Mouse (Mus musculus) ES-Bruce4 (cell line): ENCODE data around the gene Iqcm. TPM values are rescaled to one million over a fixed set of nuclear protein-coding genes. Genes with fewer than 3 reads are reported as not detected.

ENCODE experiments used
- H3K27ac ChIP-seq: 2 replicates; pipeline ENCODE4 v1.5.1; 2012; ENCODE audit warnings: low read length, inconsistent platforms; ENCODE audit not compliant: insufficient read depth
- H3K27me3 ChIP-seq: 2 replicates; pipeline ENCODE4 v1.6.1; 2012; ENCODE audit warnings: mild to moderate bottlenecking, low read length, inconsistent platforms; ENCODE audit not compliant: control insufficient read depth, poor library complexity, insufficient read depth, severe bottlenecking
- H3K36me3 ChIP-seq: 2 replicates; pipeline ENCODE4 v1.6.1; 2012; ENCODE audit warnings: inconsistent platforms, mild to moderate bottlenecking, low read length, moderate library complexity; ENCODE audit not compliant: control insufficient read depth, poor library complexity, insufficient read depth, severe bottlenecking
- H3K4me1 ChIP-seq: one replicate; pipeline ENCODE4 v1.8.1; 2011; ENCODE audit warnings: low read length; ENCODE audit not compliant: control insufficient read depth, insufficient read depth
- H3K4me3 ChIP-seq: 2 replicates; pipeline ENCODE4 v1.5.1; 2011; ENCODE audit warnings: low read depth, mild to moderate bottlenecking, low read length
- H3K9ac ChIP-seq: 2 replicates; pipeline ENCODE4 v1.6.1; 2012; ENCODE audit warnings: low read depth, mild to moderate bottlenecking, inconsistent platforms; ENCODE audit not compliant: poor library complexity, severe bottlenecking
- H3K9me3 ChIP-seq: replicated peaks from 2 replicates; pipeline ENCODE4 v1.6.1; 2012; ENCODE audit warnings: mild to moderate bottlenecking, low read length, inconsistent platforms; ENCODE audit not compliant: control insufficient read depth, poor library complexity, insufficient read depth, severe bottlenecking
- CTCF ChIP-seq: IDR thresholded peaks from one replicate; pipeline ENCODE4 v1.8.1; 2011; ENCODE audit warnings: low read depth, low read length
- EP300 ChIP-seq: IDR thresholded peaks from 2 replicates; pipeline ENCODE4 v1.6.1; 2011; ENCODE audit warnings: low read depth, low read length; ENCODE audit not compliant: insufficient read depth
- POLR2A ChIP-seq: IDR thresholded peaks from one replicate; pipeline ENCODE4 v1.8.1; 2011; ENCODE audit warnings: low read length; ENCODE audit not compliant: insufficient read depth
- polyA plus RNA-seq: library from polyadenylated mRNA; stranded (reverse); fragments of >200 nt; gene quantifications from 2 replicates; pipeline ENCODE4 v1.2.4, GENCODE M21; 2011; ENCODE audit warnings: low read depth; ENCODE audit not compliant: missing spikeins, insufficient read depth, insufficient read length

Gene Iqcm
- polyA plus RNA-seq, 1 experiment, result not detected

- H3K4me3 ChIP-seq, result no peak overlapping the region
- H3K36me3 ChIP-seq, result no peaks in the 10 kb centered on the region
- H3K27ac ChIP-seq, result peak overlapping the region; percentile 17; the same call in 1 of the 2 replicates
- TF ChIP-seq POLR2A (no peak), EP300 (0 out of 2 replicates have a peak, but pooled peaks have one; percentile 22)
- peaks cover 6% of the 10 kb centered on the region; the same call in 1 of the 2 replicates for H3K9me3 ChIP-seq
- H3K27me3 ChIP-seq, result no peaks in the 10 kb centered on the region
- peaks cover 1% of the 10 kb centered on the region for H3K4me1 ChIP-seq
- H3K9ac ChIP-seq, result no peak overlapping the region
Observed at GRCm38 (mm10) chr8:75755596-75755995, 307.1 kb downstream of the Iqcm start.

- Histone ChIP-seq H3K9me3 (no peaks in the 10 kb centered on the region), H3K9ac (no peak overlapping the region), H3K27ac (no peak overlapping the region), H3K4me1 (no peaks in the 10 kb centered on the region), H3K27me3 (no peaks in the 10 kb centered on the region; the same call in 1 of the 2 replicates), H3K36me3 (no peaks in the 10 kb centered on the region), H3K4me3 (no peak overlapping the region)
- no peak for TF ChIP-seq CTCF
- TF ChIP-seq POLR2A, result no peak
- no peak for TF ChIP-seq EP300
Observed at GRCm38 (mm10) chr8:75828468-75829132, 380.1 kb downstream of the Iqcm start.

GRCm38 (mm10) chr8:75835245-75835644 lies 386.8 kb downstream of the Iqcm start:
- no peaks in the 10 kb centered on the region; the same call in 1 of the 2 replicates for H3K27me3 ChIP-seq
- TF ChIP-seq EP300 (no peak), CTCF (no peak), POLR2A (no peak)
- H3K4me1 ChIP-seq, result no peaks in the 10 kb centered on the region
- no peak overlapping the region for H3K27ac ChIP-seq
- no peaks in the 10 kb centered on the region for H3K36me3 ChIP-seq
- no peaks in the 10 kb centered on the region for H3K9me3 ChIP-seq
- no peak overlapping the region for H3K9ac ChIP-seq
- H3K4me3 ChIP-seq, result no peak overlapping the region

- Histone ChIP-seq H3K4me3 (no peak overlapping the region), H3K4me1 (no peaks in the 10 kb centered on the region), H3K27ac (no peak overlapping the region), H3K9me3 (no peaks in the 10 kb centered on the region), H3K36me3 (no peaks in the 10 kb centered on the region), H3K9ac (no peak overlapping the region), H3K27me3 (no peaks in the 10 kb centered on the region)
- no peak for TF ChIP-seq CTCF
- no peak for TF ChIP-seq EP300
- TF ChIP-seq POLR2A, result no peak
Observed at GRCm38 (mm10) chr8:75917603-75918344, 469.3 kb downstream of the Iqcm start.

- no peaks in the 10 kb centered on the region for H3K27me3 ChIP-seq
Observed at GRCm38 (mm10) chr8:75949166-75949565, 500.7 kb downstream of the Iqcm start.

GRCm38 (mm10) chr8:75956016-75956415 lies 507.5 kb downstream of the Iqcm start:
- Histone ChIP-seq H3K9ac (no peak overlapping the region), H3K27me3 (no peaks in the 10 kb centered on the region), H3K36me3 (no peaks in the 10 kb centered on the region), H3K4me1 (no peaks in the 10 kb centered on the region), H3K4me3 (no peak overlapping the region), H3K27ac (no peak overlapping the region), H3K9me3 (no peaks in the 10 kb centered on the region)
- no peak for TF ChIP-seq POLR2A
- no peak for TF ChIP-seq CTCF
- TF ChIP-seq EP300, result no peak

More at GRCm38 (mm10) chr8:75949166-75949565, 500.7 kb downstream of the Iqcm start:
- Histone ChIP-seq H3K4me1 (no peaks in the 10 kb centered on the region), H3K9me3 (no peaks in the 10 kb centered on the region), H3K27ac (no peak overlapping the region), H3K9ac (no peak overlapping the region), H3K36me3 (no peaks in the 10 kb centered on the region), H3K4me3 (no peak overlapping the region)
- TF ChIP-seq POLR2A (no peak), EP300 (no peak), CTCF (no peak)
